Comparison of ENCODE assay signal across 8 mouse cellular contexts in the genomic region with DNA sequence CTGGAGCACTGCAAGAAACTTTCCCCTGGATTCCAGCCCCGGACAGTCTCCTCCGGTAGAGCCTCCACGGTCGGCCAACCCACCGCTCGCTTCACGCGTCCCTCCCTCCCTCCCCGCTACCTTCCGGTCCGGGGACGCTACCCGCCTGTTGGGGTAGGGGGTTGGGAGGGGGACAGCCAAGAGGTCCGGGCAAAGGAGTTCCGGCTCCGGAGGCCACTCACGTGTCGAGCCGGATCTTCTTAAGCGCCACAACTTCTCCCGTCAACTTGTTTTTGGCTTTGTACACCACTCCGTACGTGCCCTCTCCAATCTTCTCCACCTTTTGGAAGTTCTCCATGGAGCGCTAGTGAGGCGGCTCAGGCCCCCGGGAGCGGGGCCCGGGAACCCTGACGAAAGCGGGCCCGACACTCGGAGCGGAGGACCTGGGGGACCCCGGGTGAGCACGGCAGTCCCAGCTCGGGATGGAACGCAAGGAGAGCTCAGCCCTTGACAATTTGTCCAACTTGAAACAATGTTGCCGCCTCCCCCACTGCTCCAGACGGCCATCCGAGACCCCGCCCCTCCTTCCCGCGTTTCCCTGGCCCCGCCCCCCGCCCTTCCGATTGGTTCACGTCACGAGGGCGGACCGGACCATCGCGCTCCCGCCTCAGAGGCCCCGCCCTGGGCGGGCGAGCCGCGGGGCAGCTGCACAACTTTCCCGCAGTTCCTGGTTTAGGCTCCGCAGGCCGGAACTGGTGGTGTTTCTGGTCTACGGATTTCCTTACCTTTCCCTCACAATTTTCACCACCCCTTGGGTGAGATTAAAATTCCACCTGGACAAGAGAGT. TPM values are rescaled to one million over a fixed set of nuclear protein-coding genes. Genes with fewer than 3 reads are reported as not detected.
DNase-seq lines count a peak whose midpoint lies in the region; ATAC-seq lines count a peak whose summit lies in the region.

Cdk2 (minus strand) TSS at position 541 of the 826 bp plus-strand sequence.

- peak within 1 kb of the TSS; percentile 90 for H3K4me3 ChIP-seq in hindbrain, embryonic 10.5 days

- H3K27me3 ChIP-seq in hindbrain, embryonic 10.5 days (ENCODE audit: insufficient read depth, poor library complexity, severe bottlenecking), result 0 out of 2 replicates have a peak, but pooled peaks cover 2% of the 10 kb centered on the region

- ATAC-seq in frontal cortex, adult (ENCODE audit: low TSS enrichment), result peak; percentile 93

- H3K27ac ChIP-seq in hindbrain, embryonic 10.5 days, result peak within 1 kb of the TSS; percentile 95

- H3K9me3 ChIP-seq in hindbrain, embryonic 10.5 days, result no peaks in the 10 kb centered on the region

- DNase-seq in MEL-GATA-1-ER (ENCODE audit: extremely low read depth, low read depth), result peak; percentile 61
- peak; percentile 80 for DNase-seq in cerebellum, adult 8-10 months
- DNase-seq in hindbrain, embryonic 10.5 days (ENCODE audit: low spot score), result peak; percentile 95
- DNase-seq in layer of hippocampus, adult 9-11 months, result peak; percentile 87
- DNase-seq in lung, postnatal 10 days, result peak; percentile 95
- peak; percentile 94 for DNase-seq in ovary, postnatal 36 days (ENCODE audit: low spot score)
- peak; percentile 94 for DNase-seq in thymus, postnatal 25 days

- H3K4me1 ChIP-seq in hindbrain, embryonic 10.5 days (replicated peaks), result peaks cover 31% of the 10 kb centered on the region

- WGBS in hindbrain, embryonic 10.5 days, result under 1% methylated on average over 61 of the region's 62 CpGs

- H3K36me3 ChIP-seq in hindbrain, embryonic 10.5 days, result peaks cover 38% of the 10 kb centered on the region

RNA-seq across cellular contexts. Expression of gene Cdk2, which starts in this region (rescaled TPM):
- 91.0 and 109 TPM in 2 replicates for polyA plus RNA-seq in hindbrain, embryonic 10.5 days (2016; fragmentation: Nextera tagmentation; extraction: Ambion mirVana)

Comparison
In these comparisons a context has a peak if more than half of its experiments do, and no peak if none do; other contexts are left out.
1. Peak in every context shown above with its lines: DNase-seq, ATAC-seq, H3K4me3 ChIP-seq and H3K27ac ChIP-seq.